Mouse (Mus musculus) adipocyte (in vitro differentiated cells): Measurements from ENCODE around the gene Ctla2a.
A peak's percentile ranks its signal among the peaks of the same experiment; 100 is the strongest.
"Not testable (repeated sequence)": the region's sequence is repeated elsewhere in the genome, so short reads cannot be mapped to it uniquely, and the experiment has no call there.

ENCODE experiments used
- DNase-seq: peaks from one replicate; pipeline ENCODE4 v3.0.0-alpha.2; 2016; ENCODE audit warnings: low spot score

The Ctla2a gene

GRCm38 (mm10) chr13:60936500-60936901 lies at the start of gene Ctla2a, which contains the start of gene Gm49391:
TSS of gene Ctla2a (minus strand) at chr13:60936625.
TSS of gene Gm49391 (minus strand) at chr13:60936571.
- no peak for DNase-seq

GRCm38 (mm10) chr13:60972319-60972718 lies 35.9 kb upstream of the Ctla2a start:
- DNase-seq, result peak; percentile 35

DNA sequence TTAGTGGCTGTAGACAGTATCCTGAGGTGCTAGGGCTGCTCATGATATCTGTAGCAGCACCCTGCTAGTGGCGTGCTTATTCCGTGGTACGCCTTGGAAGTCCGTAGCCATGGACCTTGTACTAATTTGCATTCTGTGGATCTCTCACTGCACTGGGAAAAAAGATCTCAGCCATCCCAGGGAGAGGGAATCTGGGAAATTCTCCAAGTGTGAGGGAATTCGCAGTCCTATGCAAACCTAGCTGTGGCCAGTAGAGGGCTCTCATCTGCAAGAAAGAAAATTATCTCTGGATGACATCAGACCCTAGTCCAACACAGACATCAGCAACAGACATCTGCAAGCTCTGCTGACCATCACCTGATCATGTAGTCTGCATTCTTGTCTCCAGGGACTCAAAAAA lies 27.6 kb upstream of the Ctla2a start:
- DNase-seq, result not testable (repeated sequence)

- no peak for DNase-seq
These were observed 25.3 kb upstream of the Ctla2a start for GRCm38 (mm10) chr13:60961706-60962105.

DNA sequence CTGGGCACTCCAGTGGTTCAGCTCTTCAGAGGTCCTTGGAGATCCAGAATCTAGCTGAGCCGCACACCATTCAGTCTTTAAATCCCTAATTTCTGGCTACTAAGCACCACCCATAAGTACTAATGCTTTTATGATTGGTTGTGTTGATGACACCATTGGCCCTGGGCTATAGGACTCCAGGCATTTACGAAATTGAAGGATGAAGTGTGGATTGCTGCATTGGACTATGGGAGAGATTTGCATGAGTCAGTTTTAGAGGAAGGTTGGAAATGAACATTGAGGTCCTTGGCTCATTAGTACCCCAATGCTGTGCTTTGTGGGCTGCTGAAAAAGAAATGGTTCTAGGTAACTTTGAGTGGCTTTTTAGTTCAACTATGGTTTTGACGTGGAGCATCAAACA lies 5.5 kb upstream of the Ctla2a start, which contains the start of gene Tpbpa:
Gene Tpbpa (minus strand): TSS at position 101 of the 400 bp plus-strand sequence.
- not testable (repeated sequence) for DNase-seq

DNA sequence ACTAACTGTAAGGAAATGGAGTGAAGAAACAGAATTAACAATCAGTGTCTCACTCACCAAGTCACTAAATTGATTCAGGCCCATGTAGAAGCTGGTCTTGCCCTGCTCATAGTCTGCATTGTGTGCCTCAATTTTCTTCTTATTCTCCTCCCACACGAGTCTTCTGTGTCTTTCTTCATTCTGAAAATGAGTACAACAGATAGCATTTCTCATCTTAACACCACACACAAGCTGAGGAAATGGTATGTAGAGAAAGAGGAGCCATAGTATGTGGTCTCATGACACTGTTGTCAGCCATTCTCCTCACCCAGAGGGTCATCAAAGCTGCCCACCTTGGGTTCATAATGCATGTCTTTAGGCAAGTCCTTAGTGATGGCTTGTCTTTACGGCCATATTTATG lies 935 bp downstream of the Ctla2a start, which contains the start of gene Gm49393:
Gene Gm49393 (minus strand): TSS at position 101 of the 400 bp plus-strand sequence.
- not testable (repeated sequence) for DNase-seq

DNA sequence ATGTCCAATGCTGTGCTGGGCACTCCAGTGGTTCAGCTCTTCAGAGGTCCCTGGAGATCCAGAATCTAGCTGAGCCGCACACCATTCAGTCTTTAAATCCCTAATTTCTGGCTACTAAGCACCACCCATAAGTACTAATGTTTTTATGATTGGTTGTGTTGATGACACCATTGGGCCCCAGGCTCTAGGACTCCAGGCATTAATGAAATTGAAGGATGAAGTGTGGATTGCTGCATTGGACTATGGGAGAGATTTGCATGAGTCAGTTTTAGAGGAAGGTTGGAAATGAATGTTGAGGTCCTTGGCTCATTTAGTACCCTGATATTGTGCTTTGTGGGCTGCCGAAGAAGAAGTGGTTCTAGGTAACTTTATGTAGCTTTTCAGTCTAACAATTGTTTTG lies 31.6 kb downstream of the Ctla2a start, which contains the start of gene Tpbpb:
Gene Tpbpb (minus strand): TSS at position 101 of the 400 bp plus-strand sequence.
- not testable (repeated sequence) for DNase-seq

- peak; percentile 30 for DNase-seq
These were observed 39.1 kb downstream of the Ctla2a start, which contains the start of gene Ctla2b for GRCm38 (mm10) chr13:60897328-60897727. TSS of gene Ctla2b (minus strand) at chr13:60897447.

DNA sequence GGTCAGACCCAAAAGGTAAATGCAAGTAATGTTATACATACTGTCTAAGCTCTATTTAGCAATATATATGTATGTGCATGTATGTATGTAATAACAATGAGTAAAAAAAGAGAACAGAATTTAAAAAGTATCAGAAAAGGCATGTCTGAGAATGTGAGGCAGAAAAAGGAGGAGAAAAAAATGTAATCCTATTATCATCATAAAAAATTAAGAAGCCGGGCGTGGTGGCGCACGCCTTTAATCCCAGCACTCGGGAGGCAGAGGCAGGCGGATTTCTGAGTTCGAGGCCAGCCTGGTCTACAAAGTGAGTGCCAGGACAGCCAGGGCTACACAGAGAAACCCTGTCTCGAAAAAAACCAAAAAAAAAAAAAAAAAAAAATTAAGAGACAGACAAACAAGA lies 39.6 kb downstream of the Ctla2a start, which contains the start of gene Gm49392:
Gene Gm49392 (minus strand): TSS at position 101 of the 400 bp plus-strand sequence.
- DNase-seq, result not testable (repeated sequence)

DNA sequence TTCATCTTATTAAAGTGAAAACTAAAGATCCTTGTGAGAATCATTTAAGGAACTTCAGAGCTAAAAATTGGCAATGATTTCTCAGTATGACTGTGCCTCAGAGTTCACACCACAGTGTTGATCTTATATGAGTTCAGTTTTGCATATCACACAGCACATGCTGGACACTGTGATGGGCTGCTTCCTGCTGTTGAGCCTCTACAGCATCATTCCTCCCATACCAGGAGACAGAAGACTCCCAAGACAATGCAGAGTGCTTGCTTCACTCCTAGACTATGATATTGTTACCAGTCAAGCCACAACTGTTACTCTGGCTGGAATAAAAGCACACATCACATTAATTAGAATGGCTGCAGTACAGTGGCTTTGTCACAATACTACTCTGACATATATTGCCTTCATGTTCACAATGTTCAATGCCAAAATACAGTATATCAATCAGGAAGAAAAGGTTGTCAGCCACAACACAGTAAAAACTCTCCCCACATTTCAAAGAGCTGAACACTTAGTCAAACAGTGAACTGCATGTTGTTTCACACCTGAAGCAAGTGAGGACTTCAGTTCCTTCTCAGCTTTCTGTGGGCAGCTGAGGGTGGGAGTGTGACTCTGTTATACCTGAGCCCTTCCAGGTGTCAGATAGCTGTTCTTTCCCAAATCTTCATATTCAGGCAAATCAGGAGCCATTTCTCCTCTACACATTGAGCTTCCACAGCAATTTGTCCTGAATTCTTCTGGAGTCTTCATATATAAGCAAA lies 40.8 kb downstream of the Ctla2a start:
- DNase-seq, result no peak

DNA sequence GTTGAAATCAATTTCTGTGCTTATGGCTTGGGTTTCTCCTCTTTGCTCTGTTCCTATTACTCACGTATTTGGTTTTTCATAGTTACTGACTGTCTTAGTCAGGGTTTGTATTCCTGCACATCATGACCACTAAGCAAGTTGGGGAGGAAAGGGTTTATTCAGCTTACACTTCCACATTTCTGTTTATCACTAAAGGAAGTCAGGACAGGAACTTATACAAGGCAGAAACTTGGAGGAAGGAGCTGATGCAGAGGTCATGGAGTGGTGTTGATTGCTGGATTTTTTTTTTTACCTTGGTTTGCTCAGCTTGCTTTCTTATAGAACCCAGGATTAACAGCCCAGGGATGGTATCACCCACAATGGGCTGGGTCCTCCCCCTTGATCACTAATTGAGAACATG lies 44.1 kb downstream of the Ctla2a start:
- DNase-seq, result no peak
